Mouse (Mus musculus): ENCODE measurements at regions not wholly inside any gene's neighbourhood (a gene's known extent, or its start where the extent isn't known, plus 50 kb on each side); places are given as distances from the start of the nearest gene placed in this dataset.

GRCm38 (mm10) chr11:20985069-20985759 is 105.9 kb upstream of the Peli1 start:
- DNase-seq (ENCODE audit: extremely low spot score): no peak

- DNase-seq (ENCODE audit: extremely low spot score): peak; percentile 17
These were observed 105.3 kb upstream of the Peli1 start for GRCm38 (mm10) chr11:20985771-20986170.

GRCm38 (mm10) chr11:20987171-20987815 is 103.8 kb upstream of the Peli1 start:
- DNase-seq (ENCODE audit: extremely low spot score): no peak

GRCm38 (mm10) chr11:20987841-20988251 is 103.2 kb upstream of the Peli1 start:
- no peak for DNase-seq (ENCODE audit: extremely low spot score)

GRCm38 (mm10) chr11:20988871-20989270 is 102.2 kb upstream of the Peli1 start:
- no peak for DNase-seq (ENCODE audit: extremely low spot score)

- DNase-seq (ENCODE audit: extremely low spot score): no peak
These were observed 97.5 kb upstream of the Peli1 start for GRCm38 (mm10) chr11:20993580-20993979.

GRCm38 (mm10) chr11:21001400-21001799 is 89.7 kb upstream of the Peli1 start:
- DNase-seq (ENCODE audit: extremely low spot score): no peak

- DNase-seq (ENCODE audit: extremely low spot score): no peak
These were observed 83.9 kb upstream of the Peli1 start for GRCm38 (mm10) chr11:21007222-21007621.

GRCm38 (mm10) chr11:21009505-21009904 is 81.6 kb upstream of the Peli1 start:
- no peak for DNase-seq (ENCODE audit: extremely low spot score)

GRCm38 (mm10) chr11:21010867-21011266 is 80.2 kb upstream of the Peli1 start:
- peak; percentile 28 for DNase-seq (ENCODE audit: extremely low spot score)

GRCm38 (mm10) chr11:21014250-21014649 is 76.8 kb upstream of the Peli1 start:
- DNase-seq (ENCODE audit: extremely low spot score): no peak

GRCm38 (mm10) chr11:21015536-21015935 is 75.6 kb upstream of the Peli1 start:
- DNase-seq (ENCODE audit: extremely low spot score): no peak

GRCm38 (mm10) chr11:21016133-21016746 is 74.9 kb upstream of the Peli1 start:
- no peak for DNase-seq (ENCODE audit: extremely low spot score)

GRCm38 (mm10) chr11:21016791-21017329 is 74.2 kb upstream of the Peli1 start:
- no peak for DNase-seq (ENCODE audit: extremely low spot score)

GRCm38 (mm10) chr11:21019829-21020228 is 71.3 kb upstream of the Peli1 start:
- DNase-seq (ENCODE audit: extremely low spot score): no peak

- no peak for DNase-seq (ENCODE audit: extremely low spot score)
These were observed 67.0 kb upstream of the Peli1 start for GRCm38 (mm10) chr11:21024111-21024510.

GRCm38 (mm10) chr11:21024521-21024920 is 66.6 kb upstream of the Peli1 start:
- no peak for DNase-seq (ENCODE audit: extremely low spot score)

GRCm38 (mm10) chr11:21027299-21027698 is 63.8 kb upstream of the Peli1 start:
- DNase-seq (ENCODE audit: extremely low spot score): no peak

GRCm38 (mm10) chr11:21030362-21030761 is 60.7 kb upstream of the Peli1 start:
- DNase-seq (ENCODE audit: extremely low spot score): no peak

- DNase-seq (ENCODE audit: extremely low spot score): no peak
These were observed 59.3 kb upstream of the Peli1 start for GRCm38 (mm10) chr11:21031816-21032215.

GRCm38 (mm10) chr11:21033234-21033822 is 57.8 kb upstream of the Peli1 start:
- no peak for DNase-seq (ENCODE audit: extremely low spot score)

GRCm38 (mm10) chr11:21033823-21034401 is 57.2 kb upstream of the Peli1 start:
- no peak for DNase-seq (ENCODE audit: extremely low spot score)

Data from embryo, embryonic 9.5 days (tissue).